Mouse (Mus musculus): Measurements from ENCODE around the gene Arl10. TPM values are rescaled to one million over a fixed set of nuclear protein-coding genes. Genes with fewer than 3 reads are reported as not detected.

Arl10 gene
- polyA plus RNA-seq, 1 experiment from 2014 or later: 15.9 TPM

- H3K4me3 ChIP-seq (ENCODE audit: low read length): no peak overlapping the region
- peaks cover 9% of the 10 kb centered on the region for H3K4me1 ChIP-seq (ENCODE audit: control insufficient read depth, insufficient read depth, low read length)
- H3K4me2 ChIP-seq (ENCODE audit: low read depth, low read length): no peak overlapping the region
- no peaks in the 10 kb centered on the region for H3K27me3 ChIP-seq (ENCODE audit: control insufficient read depth, insufficient read depth, low read length)
- H3K9ac ChIP-seq (ENCODE audit: low read length): no peak overlapping the region
- no peak overlapping the region for H3K27ac ChIP-seq (ENCODE audit: low read length)
- WGBS: 87% methylated on average over 4 of the region's 4 CpGs
- no peak for ATAC-seq (replicated peaks; ENCODE audit: extremely low read depth, insufficient read depth, low FRiP score)
- no peaks in the 10 kb centered on the region for H3K36me3 ChIP-seq (ENCODE audit: control insufficient read depth, insufficient read depth)
- H3K9me3 ChIP-seq (replicated peaks; ENCODE audit: control insufficient read depth, low read length): no peaks in the 10 kb centered on the region
These were observed 2.2 kb upstream of the Arl10 start for GRCm38 (mm10) chr13:54572621-54573020.

GRCm38 (mm10) chr13:54575489-54575888 is 674 bp downstream of the Arl10 start:
- WGBS: 1% methylated on average over 19 of the region's 19 CpGs
- H3K36me3 ChIP-seq (ENCODE audit: control insufficient read depth, insufficient read depth): peaks cover 9% of the 10 kb centered on the region
- H3K27me3 ChIP-seq (ENCODE audit: control insufficient read depth, insufficient read depth, low read length): no peaks in the 10 kb centered on the region
- H3K4me2 ChIP-seq (ENCODE audit: low read depth, low read length): peak overlapping the region; percentile 87
- peaks cover 9% of the 10 kb centered on the region for H3K4me1 ChIP-seq (ENCODE audit: control insufficient read depth, insufficient read depth, low read length)
- no peak for ATAC-seq (replicated peaks; ENCODE audit: extremely low read depth, insufficient read depth, low FRiP score)
- H3K9ac ChIP-seq (ENCODE audit: low read length): peak overlapping the region; percentile 81
- peak overlapping the region; percentile 81 for H3K27ac ChIP-seq (ENCODE audit: low read length)
- H3K4me3 ChIP-seq (ENCODE audit: low read length): peak overlapping the region; percentile 82
- no peaks in the 10 kb centered on the region for H3K9me3 ChIP-seq (replicated peaks; ENCODE audit: control insufficient read depth, low read length)

DNA sequence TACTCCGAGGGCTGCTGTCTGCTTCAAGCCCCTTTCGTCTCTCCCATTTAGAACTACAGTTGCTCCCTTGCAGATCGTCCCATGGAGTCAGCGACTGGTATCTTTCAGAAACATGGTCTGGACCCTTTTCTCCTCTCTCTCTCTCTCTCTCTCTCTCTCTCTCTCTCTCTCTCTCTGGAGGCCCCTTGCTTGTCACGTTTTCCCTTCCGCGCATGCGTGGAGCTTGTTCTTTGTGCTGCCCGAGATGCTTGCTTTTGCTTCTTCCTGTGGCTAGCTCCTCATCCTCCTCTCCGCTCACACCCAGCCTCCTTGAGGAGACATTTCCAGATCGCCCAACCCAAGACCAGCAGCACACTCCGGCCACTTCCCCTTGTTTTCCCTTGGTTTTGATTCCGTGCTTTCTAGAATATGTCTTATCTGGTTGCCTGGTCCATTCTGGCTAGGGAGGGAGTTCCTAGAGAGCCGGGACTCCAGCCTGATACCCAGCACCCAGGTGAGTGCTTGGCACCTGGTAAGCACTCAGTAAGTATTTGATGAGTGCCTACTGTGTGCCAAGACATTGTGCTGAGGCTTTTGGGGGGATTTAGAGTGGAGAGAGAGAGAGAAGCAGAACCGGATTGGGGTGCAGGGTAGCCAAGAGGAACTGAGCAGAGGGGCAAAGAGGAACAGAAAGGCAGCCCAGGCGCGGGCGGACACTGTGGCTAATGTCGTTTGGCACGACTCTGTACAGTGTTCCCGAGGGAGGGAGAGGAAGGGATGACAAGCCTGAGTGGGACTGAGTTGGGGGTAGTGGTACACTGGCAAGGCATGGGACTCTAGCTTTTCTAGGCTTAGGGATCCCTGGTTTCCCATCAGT is 3.1 kb downstream of the Arl10 start:
- H3K36me3 ChIP-seq (ENCODE audit: control insufficient read depth, insufficient read depth): peaks cover 19% of the 10 kb centered on the region
- no peaks in the 10 kb centered on the region for H3K27me3 ChIP-seq (ENCODE audit: control insufficient read depth, insufficient read depth, low read length)

GRCm38 (mm10) chr13:54581385-54581784 is 6.6 kb downstream of the Arl10 start:
- no peak for ATAC-seq (replicated peaks; ENCODE audit: extremely low read depth, insufficient read depth, low FRiP score)
- Histone ChIP-seq H3K27me3 (ENCODE audit: control insufficient read depth, insufficient read depth, low read length) (no peaks in the 10 kb centered on the region), H3K4me2 (ENCODE audit: low read depth, low read length) (no peak overlapping the region), H3K9me3 (replicated peaks; ENCODE audit: control insufficient read depth, low read length) (no peaks in the 10 kb centered on the region), H3K4me1 (ENCODE audit: control insufficient read depth, insufficient read depth, low read length) (no peaks in the 10 kb centered on the region), H3K36me3 (ENCODE audit: control insufficient read depth, insufficient read depth) (peaks cover 43% of the 10 kb centered on the region), H3K27ac (ENCODE audit: low read length) (no peak overlapping the region), H3K4me3 (ENCODE audit: low read length) (no peak overlapping the region), H3K9ac (ENCODE audit: low read length) (no peak overlapping the region)
- WGBS: 57% methylated on average over 2 of the region's 2 CpGs

More for the DNA sequence above, 3.1 kb downstream of the Arl10 start:
- WGBS: 79% methylated on average over 21 of the region's 21 CpGs
- Histone ChIP-seq H3K4me3 (ENCODE audit: low read length) (no peak overlapping the region), H3K27ac (ENCODE audit: low read length) (no peak overlapping the region), H3K9me3 (replicated peaks; ENCODE audit: control insufficient read depth, low read length) (no peaks in the 10 kb centered on the region), H3K4me1 (ENCODE audit: control insufficient read depth, insufficient read depth, low read length) (peaks cover 9% of the 10 kb centered on the region), H3K9ac (ENCODE audit: low read length) (no peak overlapping the region), H3K4me2 (ENCODE audit: low read depth, low read length) (no peak overlapping the region)
- ATAC-seq (replicated peaks; ENCODE audit: extremely low read depth, insufficient read depth, low FRiP score): no peak

DNA sequence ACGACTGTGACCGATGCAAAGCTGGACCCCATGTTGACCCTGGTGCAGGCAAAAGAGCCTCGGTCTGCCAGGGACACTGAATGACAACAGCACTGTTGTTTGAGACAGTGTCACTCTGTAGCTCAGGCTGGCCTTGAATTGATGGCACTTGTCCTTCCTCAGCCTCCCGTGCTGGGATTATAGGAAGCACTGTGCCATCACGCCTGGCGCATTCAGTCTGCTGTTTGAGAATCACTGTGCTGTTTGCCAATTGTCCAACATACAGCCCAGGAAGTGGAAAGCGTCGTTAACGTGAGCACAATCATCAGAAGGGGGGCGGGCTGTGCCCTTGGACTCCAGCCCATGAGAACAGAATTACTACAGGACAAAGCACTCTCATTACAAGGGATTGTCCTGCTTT is 7.3 kb downstream of the Arl10 start:
- no peak for ATAC-seq (replicated peaks; ENCODE audit: extremely low read depth, insufficient read depth, low FRiP score)
- Histone ChIP-seq H3K36me3 (ENCODE audit: control insufficient read depth, insufficient read depth) (peaks cover 43% of the 10 kb centered on the region), H3K4me2 (ENCODE audit: low read depth, low read length) (no peak overlapping the region), H3K27me3 (ENCODE audit: control insufficient read depth, insufficient read depth, low read length) (no peaks in the 10 kb centered on the region), H3K9ac (ENCODE audit: low read length) (no peak overlapping the region), H3K27ac (ENCODE audit: low read length) (no peak overlapping the region), H3K4me1 (ENCODE audit: control insufficient read depth, insufficient read depth, low read length) (no peaks in the 10 kb centered on the region), H3K9me3 (replicated peaks; ENCODE audit: control insufficient read depth, low read length) (no peaks in the 10 kb centered on the region), H3K4me3 (ENCODE audit: low read length) (no peak overlapping the region)
- 69% methylated on average over 10 of the region's 10 CpGs for WGBS

DNA sequence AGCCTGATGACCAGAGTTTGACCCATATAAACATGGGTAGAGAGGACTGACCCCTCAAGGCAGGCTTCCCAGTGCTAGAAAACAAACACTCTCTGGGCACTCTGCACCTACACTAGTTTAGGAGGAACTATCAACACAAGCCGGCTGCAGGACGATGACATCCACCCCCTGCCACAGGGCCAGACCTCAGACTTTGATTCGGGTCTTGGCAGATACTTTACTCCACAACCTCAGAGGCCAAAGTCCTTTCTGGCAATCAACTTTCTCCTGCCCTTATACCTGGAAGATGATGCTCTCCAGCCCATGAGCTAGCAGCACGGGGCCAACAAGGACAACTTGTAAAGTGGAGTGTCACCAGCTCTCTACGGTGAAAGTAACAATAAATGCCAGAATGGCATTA is 8.0 kb downstream of the Arl10 start:
- WGBS: 80% methylated on average over 5 of the region's 5 CpGs
- no peak for ATAC-seq (replicated peaks; ENCODE audit: extremely low read depth, insufficient read depth, low FRiP score)
- H3K4me2 ChIP-seq (ENCODE audit: low read depth, low read length): no peak overlapping the region
- H3K4me1 ChIP-seq (ENCODE audit: control insufficient read depth, insufficient read depth, low read length): no peaks in the 10 kb centered on the region
- H3K27me3 ChIP-seq (ENCODE audit: control insufficient read depth, insufficient read depth, low read length): no peaks in the 10 kb centered on the region
- H3K27ac ChIP-seq (ENCODE audit: low read length): no peak overlapping the region
- H3K9me3 ChIP-seq (replicated peaks; ENCODE audit: control insufficient read depth, low read length): no peaks in the 10 kb centered on the region
- no peak overlapping the region for H3K9ac ChIP-seq (ENCODE audit: low read length)
- H3K4me3 ChIP-seq (ENCODE audit: low read length): no peak overlapping the region
- peaks cover 48% of the 10 kb centered on the region for H3K36me3 ChIP-seq (ENCODE audit: control insufficient read depth, insufficient read depth)

DNA sequence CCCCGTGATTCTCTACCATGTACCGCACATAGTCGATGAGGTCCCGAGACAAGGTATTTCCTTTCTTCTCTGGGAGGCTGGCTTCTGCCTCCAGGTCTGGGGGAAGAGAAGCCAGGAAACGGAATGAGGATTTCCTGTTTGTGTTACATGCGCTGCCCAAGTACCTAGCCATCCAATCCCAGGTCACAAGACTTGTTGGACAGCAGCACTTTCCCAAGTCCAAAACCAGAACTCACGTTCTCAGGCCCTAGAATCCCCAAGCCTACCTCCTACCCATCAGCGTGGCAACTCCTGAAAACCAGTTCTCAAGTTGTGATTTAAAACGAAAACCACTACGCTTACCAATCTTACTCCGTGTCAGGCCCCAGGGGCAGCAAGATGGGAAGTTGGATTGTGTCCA is 11.0 kb downstream of the Arl10 start:
- ATAC-seq (replicated peaks; ENCODE audit: extremely low read depth, insufficient read depth, low FRiP score): no peak
- WGBS: 76% methylated on average over 11 of the region's 11 CpGs

GRCm38 (mm10) chr13:54589414-54589995 is 14.7 kb downstream of the Arl10 start:
- Histone ChIP-seq H3K4me2 (ENCODE audit: low read depth, low read length) (peak overlapping the region; percentile 86), H3K4me3 (ENCODE audit: low read length) (peak overlapping the region; percentile 93), H3K27ac (ENCODE audit: low read length) (peak overlapping the region; percentile 33; the same call in 1 of the 2 replicates), H3K9ac (ENCODE audit: low read length) (peak overlapping the region; percentile 77), H3K9me3 (replicated peaks; ENCODE audit: control insufficient read depth, low read length) (no peaks in the 10 kb centered on the region), H3K36me3 (ENCODE audit: control insufficient read depth, insufficient read depth) (peaks cover 20% of the 10 kb centered on the region), H3K4me1 (ENCODE audit: control insufficient read depth, insufficient read depth, low read length) (peaks cover 19% of the 10 kb centered on the region), H3K27me3 (ENCODE audit: control insufficient read depth, insufficient read depth, low read length) (no peaks in the 10 kb centered on the region)
- peak; percentile 14 for ATAC-seq (replicated peaks; ENCODE audit: extremely low read depth, insufficient read depth, low FRiP score)
- WGBS: under 1% methylated on average over 24 of the region's 24 CpGs

More for the DNA sequence above, 11.0 kb downstream of the Arl10 start:
- no peaks in the 10 kb centered on the region for H3K27me3 ChIP-seq (ENCODE audit: control insufficient read depth, insufficient read depth, low read length)
- H3K4me3 ChIP-seq (ENCODE audit: low read length): no peak overlapping the region
- no peak overlapping the region for H3K9ac ChIP-seq (ENCODE audit: low read length)
- H3K4me2 ChIP-seq (ENCODE audit: low read depth, low read length): no peak overlapping the region
- H3K27ac ChIP-seq (ENCODE audit: low read length): no peak overlapping the region
- no peaks in the 10 kb centered on the region for H3K9me3 ChIP-seq (replicated peaks; ENCODE audit: control insufficient read depth, low read length)
- H3K4me1 ChIP-seq (ENCODE audit: control insufficient read depth, insufficient read depth, low read length): peaks cover 8% of the 10 kb centered on the region; the same call in 1 of the 2 replicates
- peaks cover 36% of the 10 kb centered on the region for H3K36me3 ChIP-seq (ENCODE audit: control insufficient read depth, insufficient read depth)
